In the genomic region with DNA sequence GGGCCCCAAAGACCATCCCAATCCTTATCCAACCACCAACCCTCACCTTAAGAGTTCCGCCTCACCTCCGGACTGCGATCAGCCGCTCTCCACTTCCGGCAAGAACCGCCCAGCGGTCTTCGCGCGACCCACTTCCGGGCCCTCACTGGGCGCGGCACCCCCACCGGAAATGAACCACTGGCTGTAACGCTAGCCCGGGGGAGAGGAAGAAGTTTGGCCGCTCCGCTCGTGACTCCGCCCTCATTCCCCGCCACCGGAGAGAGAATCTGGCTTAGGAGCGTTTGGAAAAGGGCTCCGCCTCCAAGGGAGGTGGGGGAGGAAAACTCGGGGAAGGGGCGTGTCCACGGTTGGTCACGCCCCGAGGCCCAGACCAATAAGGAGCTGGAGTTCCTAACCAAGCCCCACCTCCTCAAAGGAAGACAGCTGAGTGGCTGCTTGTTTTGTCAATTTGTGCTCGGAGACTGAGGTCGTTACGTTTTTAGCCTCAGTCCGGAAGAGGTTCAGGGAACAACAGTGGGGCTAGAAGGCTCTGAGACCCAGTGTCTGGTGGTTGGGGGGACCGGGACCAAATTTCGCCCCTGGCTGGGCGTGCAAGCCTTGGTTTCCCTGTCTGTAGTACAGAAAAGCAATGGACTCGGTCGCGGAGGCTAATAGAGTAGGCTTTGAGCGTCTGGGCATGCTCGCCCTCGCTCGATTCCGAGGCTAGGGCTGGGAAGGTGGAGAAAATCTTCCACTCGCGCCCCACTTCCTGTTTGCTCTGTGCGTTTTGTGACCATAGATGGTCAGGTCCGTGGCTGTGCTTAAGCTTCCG, we compare ENCODE assay signal across 8 mouse cellular contexts. TPM values are rescaled to one million over a fixed set of nuclear protein-coding genes. Genes with fewer than 3 reads are reported as not detected.
DNase-seq lines count a peak whose midpoint lies in the region; ATAC-seq and TF ChIP-seq lines count a peak whose summit lies in the region.

TSS of gene Cap1 (minus strand) at position 289 of the 811 bp plus-strand sequence.

- DNase-seq in 416B (ENCODE audit: low read depth): peak; percentile 99
- peak; percentile 99 for DNase-seq in heart, adult 8-10 months (ENCODE audit: low spot score)
- peak; percentile 100 for DNase-seq in kidney, adult 9 months
- DNase-seq in limb, embryonic 14.5 days (ENCODE audit: low spot score): peak; percentile 99
- DNase-seq in midbrain, postnatal 0 days (ENCODE audit: low spot score): peak; percentile 100
- DNase-seq in spleen, postnatal 14 days (ENCODE audit: low spot score in 2 of 2): peak; percentile 90 to 91

- TF ChIP-seq POLR2A in bone marrow, adult 2 months (IDR thresholded peaks at IDR 0.05; ENCODE audit: borderline replicate concordance, control insufficient read depth, low read depth, low read length): peak; percentile 83
- TF ChIP-seq POLR2A in limb, embryonic 14.5 days (IDR thresholded peaks at IDR 0.05; ENCODE audit: borderline replicate concordance, extremely low read depth, insufficient read depth, insufficient read length): peak; percentile 95; the same call in 1 of the 2 replicates

- peak within 1 kb of the TSS; percentile 86 for H3K4me2 ChIP-seq in embryonic facial prominence, embryonic 15.5 days (replicated peaks)
- peak within 1 kb of the TSS; percentile 89 for H3K4me2 ChIP-seq in limb, embryonic 14.5 days (replicated peaks; ENCODE audit: low read depth, low read length, severe bottlenecking)
- peak within 1 kb of the TSS; percentile 64 for H3K4me2 ChIP-seq in midbrain, postnatal 0 days (ENCODE audit: low read depth, low read length, poor library complexity, severe bottlenecking)

- TF ChIP-seq CTCF in bone marrow, adult 2 months (IDR thresholded peaks at IDR 0.05; ENCODE audit: control insufficient read depth, insufficient read depth, low read length): no peak
- no peak for TF ChIP-seq CTCF in midbrain, postnatal 0 days (IDR thresholded peaks at IDR 0.05)

- peak; percentile 95 for ATAC-seq in embryonic facial prominence, embryonic 15.5 days (ENCODE audit: insufficient number of reproducible peaks, low FRiP score, low TSS enrichment, low read depth)
- peak; percentile 96 for ATAC-seq in limb, embryonic 14.5 days (ENCODE audit: low FRiP score, low read depth)
- peak; percentile 95 for ATAC-seq in midbrain, postnatal 0 days (ENCODE audit: low FRiP score)

- no peaks in the 10 kb centered on the region for H3K27me3 ChIP-seq in embryonic facial prominence, embryonic 15.5 days
- H3K27me3 ChIP-seq in limb, embryonic 14.5 days (ENCODE audit: control insufficient read depth, insufficient read depth, low read length): no peaks in the 10 kb centered on the region
- no peaks in the 10 kb centered on the region for H3K27me3 ChIP-seq in midbrain, postnatal 0 days (ENCODE audit: insufficient read depth, low read length)

- H3K27ac ChIP-seq in bone marrow, adult 2 months (ENCODE audit: control insufficient read depth, insufficient read depth, low read depth, low read length, poor library complexity): peak within 1 kb of the TSS; percentile 99
- H3K27ac ChIP-seq in embryonic facial prominence, embryonic 15.5 days (replicated peaks): peak within 1 kb of the TSS; percentile 100
- H3K27ac ChIP-seq in limb, embryonic 14.5 days (replicated peaks; ENCODE audit: low read depth, low read length): peak within 1 kb of the TSS; percentile 98
- H3K27ac ChIP-seq in midbrain, postnatal 0 days (ENCODE audit: low read depth, low read length): peak within 1 kb of the TSS; percentile 98

- peak within 1 kb of the TSS; percentile 79 for H3K9ac ChIP-seq in embryonic facial prominence, embryonic 15.5 days
- H3K9ac ChIP-seq in limb, embryonic 14.5 days (ENCODE audit: low read depth, low read length, severe bottlenecking): peak within 1 kb of the TSS; percentile 75
- peak within 1 kb of the TSS; percentile 70 for H3K9ac ChIP-seq in midbrain, postnatal 0 days (replicated peaks; ENCODE audit: low read length, poor library complexity, severe bottlenecking)

- peak within 1 kb of the TSS; percentile 80 for H3K4me3 ChIP-seq in bone marrow, adult 2 months (replicated peaks; ENCODE audit: control insufficient read depth, low read depth, low read length)
- peak within 1 kb of the TSS; percentile 82 for H3K4me3 ChIP-seq in embryonic facial prominence, embryonic 15.5 days (replicated peaks)
- H3K4me3 ChIP-seq in limb, embryonic 14.5 days (replicated peaks; ENCODE audit: low read length): peak within 1 kb of the TSS; percentile 79
- peak within 1 kb of the TSS; percentile 72 for H3K4me3 ChIP-seq in midbrain, postnatal 0 days (ENCODE audit: low read depth, low read length)

- under 1% methylated on average over 49 of the region's 49 CpGs for WGBS in bone marrow, adult 2 months
- WGBS in embryonic facial prominence, embryonic 15.5 days: under 1% methylated on average over 49 of the region's 49 CpGs
- WGBS in limb, embryonic 14.5 days: under 1% methylated on average over 49 of the region's 49 CpGs
- WGBS in midbrain, postnatal 0 days: under 1% methylated on average over 49 of the region's 49 CpGs

- no peaks in the 10 kb centered on the region for H3K9me3 ChIP-seq in embryonic facial prominence, embryonic 15.5 days (replicated peaks)
- no peaks in the 10 kb centered on the region for H3K9me3 ChIP-seq in limb, embryonic 14.5 days (ENCODE audit: control insufficient read depth, low read length)
- no peaks in the 10 kb centered on the region for H3K9me3 ChIP-seq in midbrain, postnatal 0 days (ENCODE audit: low read length)

- no peaks in the 10 kb centered on the region for H3K36me3 ChIP-seq in embryonic facial prominence, embryonic 15.5 days
- no peaks in the 10 kb centered on the region for H3K36me3 ChIP-seq in limb, embryonic 14.5 days (ENCODE audit: control insufficient read depth, insufficient read depth, low read length)
- H3K36me3 ChIP-seq in midbrain, postnatal 0 days (ENCODE audit: insufficient read depth, low read length): no peaks in the 10 kb centered on the region

- peaks cover 6% of the 10 kb centered on the region; the same call in 1 of the 2 replicates for H3K4me1 ChIP-seq in bone marrow, adult 2 months (ENCODE audit: control insufficient read depth, insufficient read depth, low read length)
- H3K4me1 ChIP-seq in embryonic facial prominence, embryonic 15.5 days: peaks cover 30% of the 10 kb centered on the region
- H3K4me1 ChIP-seq in limb, embryonic 14.5 days (ENCODE audit: control insufficient read depth, insufficient read depth, low read length): peaks cover 18% of the 10 kb centered on the region
- peaks cover 7% of the 10 kb centered on the region; the same call in 1 of the 2 replicates for H3K4me1 ChIP-seq in midbrain, postnatal 0 days (ENCODE audit: insufficient read depth, low read length)

RNA-seq across cellular contexts. Expression of gene Cap1, which starts in this region (rescaled TPM):
- 213 and 346 TPM in 2 replicates for polyA plus RNA-seq in bone marrow, adult 2 months (2011; ENCODE audit: insufficient read depth, insufficient read length, low replicate concordance, missing spikeins)
- 71.0 and 74.5 TPM in 2 replicates for polyA plus RNA-seq in embryonic facial prominence, embryonic 15.5 days (2015; fragmentation: Nextera tagmentation; extraction: Ambion mirVana)
- total RNA-seq in heart, adult 8-10 months (2022): 10 to 100 TPM; 38.4 to 47.9 (median 42.1) TPM
- 86.6 and 95.8 TPM in 2 replicates for polyA plus RNA-seq in limb, embryonic 14.5 days (2012; rRNA removed)
- 68.0 and 73.5 TPM in 2 replicates for polyA plus RNA-seq in limb, embryonic 14.5 days (2014; fragmentation: Nextera tagmentation; extraction: Ambion mirVana)
- total RNA-seq in midbrain, postnatal 0 days (2014; rRNA removed): 145 and 157 TPM in 2 replicates
- 58.9 and 60.9 TPM in 2 replicates for polyA plus RNA-seq in midbrain, postnatal 0 days (2015; fragmentation: Nextera tagmentation; extraction: Ambion mirVana)

Comparison
In these comparisons a context has a peak if more than half of its experiments do, and no peak if none do; other contexts are left out.
1. Peak in every context shown above with its lines: DNase-seq, ATAC-seq, H3K4me3 ChIP-seq and H3K27ac ChIP-seq.